Mouse (Mus musculus) hindbrain, embryonic 11.5 days (tissue): Measurements from ENCODE around the gene Zdhhc19. TPM values are rescaled to one million over a fixed set of nuclear protein-coding genes. Genes with fewer than 3 reads are reported as not detected.
A peak's percentile ranks its signal among the peaks of the same experiment; 100 is the strongest.

ENCODE experiments used
- ATAC-seq: fragments of 200-750 bp; cut with Nextera tagmentation; 2 replicates; pipeline ENCODE4 v1.8.0; 2017; ENCODE audit warnings: mild to moderate bottlenecking, moderate TSS enrichment, moderate library complexity; ENCODE audit not compliant: low FRiP score
- DNase-seq: peaks from one replicate; pipeline ENCODE4 v3.0.0-alpha.2; 2015; ENCODE audit warnings: low spot score
- H3K27ac ChIP-seq: fragments of 300-500 bp; sonication (generic); 2 replicates; pipeline ENCODE4 v1.5.1; 2014; ENCODE audit warnings: mild to moderate bottlenecking, low read depth, low read length
- H3K27me3 ChIP-seq: fragments of 300-500 bp; sonication (generic); 2 replicates; pipeline ENCODE4 v1.6.1; 2014; ENCODE audit warnings: mild to moderate bottlenecking, low read length, moderate library complexity, mixed read lengths; ENCODE audit not compliant: control insufficient read depth, insufficient read depth
- H3K36me3 ChIP-seq: fragments of 300-500 bp; sonication (generic); 2 replicates; pipeline ENCODE4 v1.6.1; 2014; ENCODE audit warnings: mild to moderate bottlenecking, low read length, moderate library complexity, mixed read lengths; ENCODE audit not compliant: control insufficient read depth, insufficient read depth
- H3K4me1 ChIP-seq: fragments of 300-500 bp; sonication (generic); replicated peaks from 2 replicates; pipeline ENCODE4 v1.6.1; 2014; ENCODE audit warnings: low read length, mixed read lengths; ENCODE audit not compliant: control insufficient read depth, insufficient read depth
- H3K4me2 ChIP-seq: fragments of 300-500 bp; sonication (generic); replicated peaks from 2 replicates; pipeline ENCODE4 v1.6.1; 2014; ENCODE audit warnings: mild to moderate bottlenecking, low read depth, low read length
- H3K4me3 ChIP-seq: fragments of 300-500 bp; sonication (generic); 2 replicates; pipeline ENCODE4 v1.5.1; 2014; ENCODE audit warnings: low read depth, low read length
- H3K9ac ChIP-seq: fragments of 300-500 bp; sonication (generic); 2 replicates; pipeline ENCODE4 v1.6.1; 2014; ENCODE audit warnings: low read depth, low read length
- H3K9me3 ChIP-seq: fragments of 300-500 bp; sonication (generic); 2 replicates; pipeline ENCODE4 v1.6.1; 2016; ENCODE audit warnings: low read length; ENCODE audit not compliant: control insufficient read depth
- WGBS: fragments of 180-500 bp; shearing (Covaris S2); extraction: QIAGEN DNeasy Blood & Tissue Kit; methylation state at CpG from one replicate; pipeline ENCODE4 v1.1.7; 2014; 5-methylcytosine and 5-hydroxymethylcytosine counted together
- polyA plus RNA-seq: library from polyadenylated mRNA; unstranded; fragments of >200 nt; fragmentation: Nextera tagmentation; extraction: Ambion mirVana; gene quantifications from 2 replicates; pipeline ENCODE4 v1.2.1, GENCODE M21; 2014

Gene Zdhhc19
- polyA plus RNA-seq, 1 experiment from 2014 or later: not detected

DNA sequence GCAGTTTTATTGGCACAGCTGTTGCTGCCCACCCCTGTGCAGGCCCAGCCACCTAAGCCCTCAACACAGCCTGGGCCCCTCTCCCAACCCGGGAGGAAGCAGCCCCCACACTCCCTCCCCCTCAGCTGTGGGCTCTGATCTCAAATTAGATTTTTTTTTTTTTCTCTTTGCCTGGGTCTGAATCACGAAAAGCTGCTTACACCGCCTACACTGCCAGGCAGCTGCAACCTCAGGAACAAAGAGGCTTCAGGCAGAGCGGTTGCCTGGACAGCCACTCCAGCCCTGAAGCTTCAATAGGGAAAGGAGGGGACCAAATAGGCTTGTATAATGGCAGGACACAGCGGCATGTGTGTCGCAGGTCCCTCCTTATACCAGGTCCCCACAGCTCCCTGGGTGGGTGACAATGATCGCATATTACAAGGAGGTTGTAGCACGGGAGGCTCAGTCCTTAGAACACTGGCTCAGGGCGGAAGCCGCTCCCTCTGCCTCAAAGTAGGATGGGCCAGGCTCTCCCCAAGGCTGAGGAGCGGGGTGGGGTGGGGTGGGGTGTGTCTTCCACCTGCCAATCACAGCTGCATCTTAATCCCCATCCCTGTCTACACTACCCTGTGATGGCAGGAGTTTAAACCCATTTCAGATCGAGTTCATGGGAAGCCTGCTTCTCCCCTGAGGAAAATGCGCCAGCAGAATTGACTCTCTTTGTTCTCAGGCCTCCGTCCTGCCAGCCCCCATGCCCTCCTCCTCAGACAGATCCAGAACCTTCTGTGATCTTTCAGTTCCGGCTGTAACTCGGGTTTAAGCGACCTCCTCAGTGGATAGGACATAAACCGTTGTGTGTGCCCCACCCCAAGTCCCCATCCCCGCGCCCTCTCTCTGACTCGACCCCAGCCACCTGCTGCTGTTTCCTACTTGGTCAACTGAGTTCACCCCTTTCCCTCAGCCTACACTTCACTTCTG lies 20.2 kb downstream of the Zdhhc19 start:
- no peaks in the 10 kb centered on the region for H3K27me3 ChIP-seq
- 16% methylated on average over 21 of the region's 21 CpGs for WGBS
- no peaks in the 10 kb centered on the region for H3K9me3 ChIP-seq
- peaks cover 8% of the 10 kb centered on the region; the same call in 1 of the 2 replicates for H3K4me1 ChIP-seq
- peak overlapping the region; percentile 14; the same call in 1 of the 2 replicates for H3K4me3 ChIP-seq
- H3K9ac ChIP-seq: peak overlapping the region; percentile 62
- no peaks in the 10 kb centered on the region for H3K36me3 ChIP-seq
- DNase-seq (peak; percentile 76), ATAC-seq (peak; percentile 94)
- H3K4me2 ChIP-seq: peak overlapping the region; percentile 26
- peak overlapping the region; percentile 95 for H3K27ac ChIP-seq

DNA sequence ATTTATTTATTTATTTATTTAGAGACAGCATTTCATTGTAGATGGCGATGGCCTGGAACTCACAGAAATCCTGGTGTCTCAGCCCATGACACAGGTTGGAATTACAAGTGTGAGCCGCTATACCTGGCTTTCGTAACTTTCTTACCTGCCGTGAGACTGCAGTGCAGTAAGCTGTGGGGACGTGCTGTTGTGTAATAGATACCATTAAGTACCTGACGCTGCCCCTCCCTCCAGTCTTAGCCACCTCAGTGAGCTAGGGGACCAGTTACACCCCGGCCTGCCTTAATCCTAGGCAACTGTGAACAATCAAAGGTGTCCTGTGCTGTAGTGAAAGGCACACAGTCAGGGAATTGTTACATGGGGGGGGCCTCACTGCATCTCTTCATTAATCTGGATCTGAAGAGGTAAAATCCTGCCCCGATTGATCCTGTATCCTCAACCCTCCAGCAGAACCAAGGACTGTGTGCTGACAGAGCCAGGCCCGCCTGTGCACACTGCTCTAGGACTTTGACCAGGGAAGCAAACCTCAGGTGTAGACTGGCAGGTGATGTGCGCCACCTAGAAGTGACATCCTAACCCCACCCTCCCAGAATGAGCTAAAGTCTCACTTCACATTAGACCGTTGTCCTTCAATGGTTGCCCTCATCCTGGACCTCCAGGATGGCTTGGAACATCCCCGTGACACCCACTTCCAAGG lies 21.9 kb downstream of the Zdhhc19 start:
- WGBS: 85% methylated on average over 12 of the region's 12 CpGs
- no peak for ATAC-seq
- H3K36me3 ChIP-seq: no peaks in the 10 kb centered on the region

DNA sequence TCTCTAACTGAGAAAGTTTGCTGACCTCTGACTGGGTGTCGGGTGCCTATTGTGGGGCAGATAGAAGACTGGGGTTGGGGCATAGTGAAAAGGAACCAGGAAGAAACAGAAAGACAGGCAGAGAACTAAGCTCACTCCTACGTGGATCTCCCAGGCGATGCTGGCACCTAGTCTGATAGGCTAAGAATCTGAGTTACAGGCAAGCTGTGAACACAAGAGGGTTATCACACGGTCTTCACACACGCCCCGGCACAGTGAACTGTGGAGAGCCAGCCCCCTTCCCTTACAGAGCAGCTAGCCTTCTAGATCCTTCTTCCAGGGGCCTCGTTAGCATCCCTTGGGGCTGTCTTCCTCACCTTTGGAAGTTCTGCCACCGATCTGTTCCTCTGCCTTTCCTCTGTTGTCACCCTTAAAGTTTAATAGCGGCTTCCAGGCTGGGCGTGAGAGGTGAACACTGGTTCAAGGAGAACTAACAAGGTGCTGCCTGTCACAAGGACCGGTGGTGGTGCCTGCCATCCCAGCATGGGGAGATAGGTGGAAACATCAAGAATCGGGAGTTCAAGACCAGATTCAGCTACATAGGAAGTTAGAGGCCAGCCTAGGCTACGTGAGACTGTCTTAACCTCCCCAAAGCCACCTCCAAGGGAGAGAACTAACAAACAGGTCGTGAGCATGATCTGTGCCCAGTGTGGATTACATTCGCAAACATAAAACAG lies 23.7 kb downstream of the Zdhhc19 start:
- WGBS: 87% methylated on average over 15 of the region's 15 CpGs

More for the DNA sequence above, 21.9 kb downstream of the Zdhhc19 start:
- Histone ChIP-seq H3K9ac (no peak overlapping the region), H3K4me1 (peaks cover 8% of the 10 kb centered on the region; the same call in 1 of the 2 replicates), H3K27me3 (no peaks in the 10 kb centered on the region), H3K27ac (no peak overlapping the region), H3K4me2 (no peak overlapping the region), H3K4me3 (no peak overlapping the region), H3K9me3 (no peaks in the 10 kb centered on the region)
- DNase-seq: no peak

GRCm38 (mm10) chr16:32520372-32520748 lies 24.3 kb downstream of the Zdhhc19 start:
- no peak overlapping the region for H3K27ac ChIP-seq
- no peaks in the 10 kb centered on the region for H3K9me3 ChIP-seq
- H3K4me2 ChIP-seq: no peak overlapping the region
- H3K9ac ChIP-seq: no peak overlapping the region
- no peaks in the 10 kb centered on the region for H3K27me3 ChIP-seq
- H3K4me1 ChIP-seq: peaks cover 8% of the 10 kb centered on the region
- H3K36me3 ChIP-seq: no peaks in the 10 kb centered on the region
- no peak overlapping the region for H3K4me3 ChIP-seq
- ATAC-seq (no peak), DNase-seq (no peak)
- WGBS: 65% methylated on average over 9 of the region's 9 CpGs

More for the DNA sequence above, 23.7 kb downstream of the Zdhhc19 start:
- Histone ChIP-seq H3K4me1 (peaks cover 8% of the 10 kb centered on the region), H3K4me2 (no peak overlapping the region), H3K36me3 (no peaks in the 10 kb centered on the region), H3K9ac (no peak overlapping the region), H3K4me3 (no peak overlapping the region), H3K27ac (no peak overlapping the region), H3K9me3 (no peaks in the 10 kb centered on the region), H3K27me3 (no peaks in the 10 kb centered on the region)
- ATAC-seq (no peak), DNase-seq (no peak)

DNA sequence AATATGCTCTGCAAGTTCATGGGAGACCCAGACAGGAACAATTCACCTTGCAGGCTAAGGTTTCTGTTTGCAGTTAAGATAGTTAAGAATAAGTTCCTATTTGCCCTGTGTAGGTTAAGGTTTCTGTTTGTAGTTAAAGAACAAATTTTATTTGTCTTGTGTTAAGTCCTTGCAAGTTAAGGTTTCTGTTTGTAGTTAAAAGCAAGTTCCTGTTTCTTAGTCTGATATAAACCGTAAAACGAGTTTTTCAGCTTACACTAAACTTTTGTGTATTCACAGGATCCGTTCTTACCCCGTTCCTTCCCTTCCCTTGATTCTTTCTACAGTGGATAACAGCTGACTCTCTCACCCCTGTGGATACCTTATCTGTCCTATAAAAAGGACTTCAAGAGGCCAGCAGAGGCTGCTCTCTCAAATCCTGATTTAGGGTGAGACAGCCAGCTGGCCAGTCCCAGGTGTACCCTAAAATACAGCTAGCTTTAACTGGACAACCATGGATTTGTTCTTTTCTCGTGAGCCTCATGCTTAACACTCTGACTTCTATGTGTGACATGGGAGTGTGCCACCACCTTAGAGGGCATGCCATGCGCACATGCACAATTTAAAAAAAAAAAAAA lies 26.6 kb downstream of the Zdhhc19 start:
- no peak for ATAC-seq
- 90% methylated on average over 6 of the region's 6 CpGs for WGBS
- Histone ChIP-seq H3K4me3 (no peak overlapping the region), H3K9ac (no peak overlapping the region), H3K4me1 (no peaks in the 10 kb centered on the region; the same call in 1 of the 2 replicates), H3K27me3 (no peaks in the 10 kb centered on the region), H3K9me3 (no peaks in the 10 kb centered on the region), H3K27ac (no peak overlapping the region), H3K4me2 (no peak overlapping the region), H3K36me3 (no peaks in the 10 kb centered on the region)
- no peak for DNase-seq

- Histone ChIP-seq H3K27me3 (no peaks in the 10 kb centered on the region), H3K36me3 (no peaks in the 10 kb centered on the region), H3K4me2 (no peak overlapping the region), H3K4me3 (no peak overlapping the region), H3K27ac (no peak overlapping the region), H3K9ac (no peak overlapping the region), H3K4me1 (no peaks in the 10 kb centered on the region; the same call in 1 of the 2 replicates), H3K9me3 (no peaks in the 10 kb centered on the region)
- 67% methylated on average over 8 of the region's 8 CpGs for WGBS
- peak; percentile 45; the same call in 1 of the 2 replicates for ATAC-seq
- peak; percentile 49 for DNase-seq
These were observed 27.6 kb downstream of the Zdhhc19 start for GRCm38 (mm10) chr16:32523462-32524243.

GRCm38 (mm10) chr16:32524244-32524615 lies 28.2 kb downstream of the Zdhhc19 start:
- Histone ChIP-seq H3K4me2 (no peak overlapping the region), H3K27ac (0 out of 2 replicates have a peak overlapping the region, but pooled peaks have one; percentile 39), H3K4me1 (no peaks in the 10 kb centered on the region; the same call in 1 of the 2 replicates), H3K9me3 (no peaks in the 10 kb centered on the region), H3K9ac (no peak overlapping the region; the same call in 1 of the 2 replicates), H3K27me3 (no peaks in the 10 kb centered on the region), H3K4me3 (no peak overlapping the region), H3K36me3 (no peaks in the 10 kb centered on the region)
- WGBS: 75% methylated on average over 5 of the region's 5 CpGs
- DNase-seq (no peak), ATAC-seq (no peak)
